Mouse (Mus musculus): Measurements from ENCODE around the gene Gdpd2. TPM values are rescaled to one million over a fixed set of nuclear protein-coding genes. Genes with fewer than 3 reads are reported as not detected.

The Gdpd2 gene
- total RNA-seq, 2 experiments from 2014 or later = 0.73 to 1.2 TPM

GRCm38 (mm10) chrX:100776985-100777654 lies 47.4 kb downstream of the Gdpd2 start:
- ATAC-seq (ENCODE audit: poor library complexity, severe bottlenecking) = peak; percentile 64

GRCm38 (mm10) chrX:100777655-100778234 lies 48.1 kb downstream of the Gdpd2 start:
- no peak for ATAC-seq (ENCODE audit: poor library complexity, severe bottlenecking)

GRCm38 (mm10) chrX:100778397-100778796 lies 48.7 kb downstream of the Gdpd2 start:
- ATAC-seq (ENCODE audit: poor library complexity, severe bottlenecking) = no peak

Other genes starting within 250 kb of the Gdpd2 start
- gene Igbp1, start 235.6 kb upstream of the Gdpd2 start, total RNA-seq (2015) = 75.3 and 94.6 TPM in 2 replicates
- 89.5 and 99.6 TPM in 2 replicates for gene Igbp1, start 235.6 kb upstream of the Gdpd2 start, total RNA-seq (2017)
- not detected in 2 replicates for gene Dgat2l6, start 205.0 kb upstream of the Gdpd2 start, total RNA-seq (2015)
- gene Dgat2l6, start 205.0 kb upstream of the Gdpd2 start, total RNA-seq (2017) = not detected in 2 replicates
- gene Awat1, start 157.6 kb upstream of the Gdpd2 start, total RNA-seq (2015) = 0.46 TPM in 1 of 2 replicates, not detected in the other
- not detected in 2 replicates for gene Awat1, start 157.6 kb upstream of the Gdpd2 start, total RNA-seq (2017)
- not detected in 2 replicates for gene P2ry4, start 135.0 kb upstream of the Gdpd2 start, total RNA-seq (2015)
- not detected in 2 replicates for gene P2ry4, start 135.0 kb upstream of the Gdpd2 start, total RNA-seq (2017)
- not detected in 2 replicates for gene Arr3, start 124.4 kb upstream of the Gdpd2 start, total RNA-seq (2015)
- gene Arr3, start 124.4 kb upstream of the Gdpd2 start, total RNA-seq (2017) = not detected in 2 replicates
- gene Kif4, start 104.1 kb upstream of the Gdpd2 start, total RNA-seq (2015) = 32.2 and 40.1 TPM in 2 replicates
- gene Kif4, start 104.1 kb upstream of the Gdpd2 start, total RNA-seq (2017) = 52.0 and 53.5 TPM in 2 replicates
- 48.4 and 60.2 TPM in 2 replicates for gene Pdzd11, start 103.3 kb upstream of the Gdpd2 start, total RNA-seq (2015)
- 22.0 and 25.0 TPM in 2 replicates for gene Pdzd11, start 103.3 kb upstream of the Gdpd2 start, total RNA-seq (2017)
- 1.0 and 2.5 TPM in 2 replicates for gene Dlg3, start 37.8 kb downstream of the Gdpd2 start, total RNA-seq (2015)
- gene Dlg3, start 37.8 kb downstream of the Gdpd2 start, total RNA-seq (2017) = 1.4 and 2.1 TPM in 2 replicates

Measured in megakaryocyte, adult 5-6 weeks (primary cell).